Mouse (Mus musculus) limb, embryonic 11.5 days (tissue): Measurements from ENCODE around the gene Gm10518. TPM values are rescaled to one million over a fixed set of nuclear protein-coding genes. Genes with fewer than 3 reads are reported as not detected.

Experiments used
- ATAC-seq: fragments of 200-750 bp; cut with Nextera tagmentation; 2 replicates; pipeline ENCODE4 v1.8.0; 2017; ENCODE audit warnings: low read depth; ENCODE audit not compliant: insufficient number of reproducible peaks, low FRiP score, low TSS enrichment
- DNase-seq: peaks from one replicate; pipeline ENCODE4 v3.0.0-alpha.2; 2015; ENCODE audit warnings: low spot score
- H3K27ac ChIP-seq: fragments of 300-500 bp; sonication (generic); replicated peaks from 2 replicates; pipeline ENCODE4 v1.5.1; 2014; ENCODE audit warnings: low read depth, mild to moderate bottlenecking, low read length
- H3K27me3 ChIP-seq: fragments of 300-500 bp; sonication (generic); 2 replicates; pipeline ENCODE4 v1.6.1; 2014; ENCODE audit warnings: mild to moderate bottlenecking, low read length, mixed read lengths; ENCODE audit not compliant: control insufficient read depth, insufficient read depth
- H3K36me3 ChIP-seq: fragments of 300-500 bp; sonication (generic); 2 replicates; pipeline ENCODE4 v1.6.1; 2014; ENCODE audit warnings: mild to moderate bottlenecking, low read length, moderate library complexity, mixed read lengths; ENCODE audit not compliant: control insufficient read depth, insufficient read depth
- H3K4me1 ChIP-seq: fragments of 300-500 bp; sonication (generic); 2 replicates; pipeline ENCODE4 v1.6.1; 2014; ENCODE audit warnings: low read length, mixed read lengths; ENCODE audit not compliant: control insufficient read depth, insufficient read depth
- H3K4me2 ChIP-seq: fragments of 300-500 bp; sonication (generic); 2 replicates; pipeline ENCODE4 v1.6.1; 2014; ENCODE audit warnings: low read depth, mild to moderate bottlenecking, moderate library complexity; ENCODE audit not compliant: severe bottlenecking
- H3K4me3 ChIP-seq: fragments of 300-500 bp; sonication (generic); 2 replicates; pipeline ENCODE4 v1.5.1; 2014; ENCODE audit warnings: low read depth, low read length
- H3K9ac ChIP-seq: fragments of 300-500 bp; sonication (generic); 2 replicates; pipeline ENCODE4 v1.6.1; 2014; ENCODE audit warnings: mild to moderate bottlenecking, low read length
- H3K9me3 ChIP-seq: fragments of 300-500 bp; sonication (generic); 2 replicates; pipeline ENCODE4 v1.6.1; 2016; ENCODE audit warnings: low read length; ENCODE audit not compliant: control insufficient read depth
- WGBS: fragments of 180-500 bp; shearing (Covaris S2); extraction: QIAGEN DNeasy Blood & Tissue Kit; methylation state at CpG from one replicate; pipeline ENCODE4 v1.1.7; 2014; 5-methylcytosine and 5-hydroxymethylcytosine counted together
- polyA plus RNA-seq: library from polyadenylated mRNA; unstranded; fragments of >200 nt; fragmentation: Nextera tagmentation; extraction: Ambion mirVana; gene quantifications from 2 replicates; pipeline ENCODE4 v1.2.1, GENCODE M21; 2014

Gm10518 gene
- polyA plus RNA-seq, 1 experiment from 2014 or later: 0.23 TPM

DNA sequence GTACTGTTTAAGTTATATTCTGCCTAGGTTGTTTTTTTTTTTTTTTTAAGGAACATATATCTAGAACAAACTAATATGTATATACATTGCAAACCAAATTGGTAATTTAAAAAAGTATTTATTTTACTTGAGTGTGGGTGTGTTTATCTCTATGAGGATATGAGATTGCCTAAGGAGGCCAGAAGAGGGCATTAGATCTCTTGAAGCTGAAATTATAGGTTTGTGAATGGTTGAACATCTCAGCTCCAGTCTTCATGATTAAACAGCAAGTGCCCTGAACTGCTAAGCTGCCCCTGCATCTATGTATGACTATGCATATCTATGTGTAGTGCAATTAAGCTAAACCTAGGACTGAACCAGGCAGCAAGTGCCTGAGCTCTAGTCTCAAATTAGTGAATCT is 4.4 kb upstream of the Gm10518 start:
- Histone ChIP-seq H3K4me2 (no peak overlapping the region), H3K27ac (no peak overlapping the region), H3K4me3 (no peak overlapping the region), H3K36me3 (peaks cover 18% of the 10 kb centered on the region; the same call in 1 of the 2 replicates), H3K9ac (no peak overlapping the region), H3K4me1 (peaks cover 5% of the 10 kb centered on the region), H3K27me3 (no peaks in the 10 kb centered on the region), H3K9me3 (no peaks in the 10 kb centered on the region)
- ATAC-seq (no peak), DNase-seq (no peak)

DNA sequence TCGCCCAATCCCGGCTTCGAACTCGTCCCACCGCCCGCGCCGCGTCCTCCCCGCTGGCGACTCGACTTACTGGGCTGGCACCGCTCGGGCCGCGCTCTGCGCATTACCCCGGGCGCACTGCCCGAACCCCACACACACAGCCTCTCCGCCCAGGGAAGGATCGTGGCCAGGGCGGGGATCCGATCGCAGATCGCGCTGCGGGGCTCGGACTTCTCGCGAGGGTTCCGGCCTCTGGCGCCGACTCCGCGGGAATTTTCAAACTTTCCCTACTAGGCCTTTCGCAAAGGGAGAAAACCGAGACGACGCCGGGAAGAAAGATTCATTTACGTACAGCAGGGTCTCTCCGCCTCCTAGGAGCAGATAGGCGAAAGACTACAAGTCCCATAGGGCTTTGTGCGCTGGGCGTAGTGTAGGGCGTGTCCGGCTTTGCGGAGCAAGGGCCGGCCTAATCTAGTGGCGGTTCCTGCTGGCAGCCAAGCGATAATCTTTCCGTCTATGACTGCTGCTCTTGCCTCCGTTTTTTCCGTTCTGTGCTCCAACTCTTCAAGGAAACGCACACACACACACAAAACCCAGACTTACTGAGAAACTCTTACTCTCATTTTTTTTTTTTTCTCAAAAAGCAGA is 450 bp downstream of the Gm10518 start, which contains the start of gene Ahctf1:
Gene Ahctf1, minus strand, starts transcription at position 168 of the 627 bp plus-strand sequence.
- H3K9me3 ChIP-seq: no peaks in the 10 kb centered on the region
- H3K27ac ChIP-seq: peak within 1 kb of the TSS; percentile 97
- H3K36me3 ChIP-seq: no peaks in the 10 kb centered on the region
- no peaks in the 10 kb centered on the region for H3K27me3 ChIP-seq
- ATAC-seq: peak; percentile 99
- H3K4me1 ChIP-seq: peaks cover 5% of the 10 kb centered on the region
- H3K4me3 ChIP-seq: peak within 1 kb of the TSS; percentile 88
- H3K9ac ChIP-seq: peak within 1 kb of the TSS; percentile 86
- peak; percentile 98 for DNase-seq
- WGBS: under 1% methylated on average over 56 of the region's 56 CpGs
- H3K4me2 ChIP-seq: peak within 1 kb of the TSS; percentile 77

- Histone ChIP-seq H3K4me1 (peaks cover 5% of the 10 kb centered on the region), H3K4me3 (peak overlapping the region; percentile 88), H3K4me2 (peak overlapping the region; percentile 45; the same call in 1 of the 2 replicates), H3K9ac (peak overlapping the region; percentile 32; the same call in 1 of the 2 replicates), H3K27me3 (no peaks in the 10 kb centered on the region), H3K36me3 (no peaks in the 10 kb centered on the region), H3K9me3 (no peaks in the 10 kb centered on the region), H3K27ac (no peak overlapping the region)
- WGBS: 24% methylated on average over 11 of the region's 11 CpGs
- DNase-seq (no peak), ATAC-seq (no peak)
Measured at GRCm38 (mm10) chr1:179804140-179804881, 1.1 kb downstream of the Gm10518 start.

GRCm38 (mm10) chr1:179805751-179806150 is 2.6 kb downstream of the Gm10518 start:
- H3K9ac ChIP-seq: no peak overlapping the region
- WGBS: 83% methylated on average over 5 of the region's 5 CpGs
- peaks cover 5% of the 10 kb centered on the region for H3K4me1 ChIP-seq
- no peaks in the 10 kb centered on the region for H3K9me3 ChIP-seq
- no peaks in the 10 kb centered on the region for H3K36me3 ChIP-seq
- no peaks in the 10 kb centered on the region for H3K27me3 ChIP-seq
- no peak overlapping the region for H3K27ac ChIP-seq
- H3K4me3 ChIP-seq: no peak overlapping the region
- no peak overlapping the region for H3K4me2 ChIP-seq
- no peak for DNase-seq
- no peak for ATAC-seq

DNA sequence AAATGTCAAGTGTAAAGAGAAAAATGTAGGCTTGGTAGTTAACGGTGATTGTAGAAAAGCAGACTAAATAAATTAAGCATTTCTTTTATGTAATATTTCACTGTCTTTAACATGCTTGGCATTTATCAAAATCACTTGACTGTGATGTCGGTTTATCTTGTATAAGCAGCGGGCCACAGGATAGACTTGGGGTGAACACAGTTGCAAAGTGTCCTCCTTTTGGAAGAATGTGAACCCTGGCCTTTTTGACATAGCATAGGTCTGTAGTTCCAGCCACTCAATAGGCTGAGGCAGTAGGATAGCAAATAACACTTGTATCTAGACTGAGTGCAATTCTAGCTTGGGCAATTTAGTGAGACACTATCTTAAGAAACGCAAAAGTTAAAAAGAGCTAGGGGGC is 4.3 kb downstream of the Gm10518 start:
- Histone ChIP-seq H3K9me3 (no peaks in the 10 kb centered on the region), H3K27me3 (no peaks in the 10 kb centered on the region), H3K4me2 (no peak overlapping the region), H3K4me3 (no peak overlapping the region), H3K27ac (no peak overlapping the region), H3K4me1 (no peaks in the 10 kb centered on the region), H3K9ac (no peak overlapping the region), H3K36me3 (no peaks in the 10 kb centered on the region)
- DNase-seq (no peak), ATAC-seq (no peak)
- 85% methylated on average over 4 of the region's 4 CpGs for WGBS

GRCm38 (mm10) chr1:179808300-179808699 is 5.1 kb downstream of the Gm10518 start:
- ATAC-seq (no peak), DNase-seq (no peak)
- H3K4me1 ChIP-seq: no peaks in the 10 kb centered on the region
- H3K9me3 ChIP-seq: no peaks in the 10 kb centered on the region
- WGBS: 79% methylated on average over 3 of the region's 3 CpGs
- H3K36me3 ChIP-seq: no peaks in the 10 kb centered on the region
- H3K9ac ChIP-seq: no peak overlapping the region
- H3K4me3 ChIP-seq: no peak overlapping the region
- H3K27me3 ChIP-seq: no peaks in the 10 kb centered on the region
- H3K27ac ChIP-seq: no peak overlapping the region
- H3K4me2 ChIP-seq: no peak overlapping the region

- Histone ChIP-seq H3K4me1 (no peaks in the 10 kb centered on the region), H3K27me3 (no peaks in the 10 kb centered on the region), H3K36me3 (no peaks in the 10 kb centered on the region), H3K27ac (no peak overlapping the region), H3K9ac (no peak overlapping the region), H3K4me2 (no peak overlapping the region), H3K9me3 (no peaks in the 10 kb centered on the region), H3K4me3 (no peak overlapping the region)
- WGBS: 72% methylated on average over 2 of the region's 2 CpGs
- ATAC-seq (no peak), DNase-seq (no peak)
Measured at GRCm38 (mm10) chr1:179813385-179813784, 10.2 kb downstream of the Gm10518 start.

DNA sequence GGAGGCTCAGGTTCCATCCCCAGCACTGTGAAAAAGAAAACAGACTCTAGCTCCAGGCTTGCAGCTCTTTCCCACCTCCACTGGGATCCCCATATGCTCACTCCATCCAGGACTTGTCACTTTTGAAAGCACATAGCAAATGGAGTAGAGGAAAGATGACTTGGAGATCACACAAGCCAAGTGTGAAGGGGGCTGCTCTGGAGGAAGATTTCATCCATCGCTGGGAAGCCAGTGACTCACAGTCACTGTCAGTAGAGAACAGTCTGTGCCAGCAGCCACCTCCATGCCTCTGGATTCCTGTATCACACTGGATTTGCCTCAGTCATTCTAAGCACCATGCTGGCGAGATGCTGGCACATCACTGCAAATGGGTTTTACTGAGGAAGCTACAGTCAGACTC is 11.4 kb downstream of the Gm10518 start:
- 77% methylated on average over 2 of the region's 2 CpGs for WGBS
- H3K4me2 ChIP-seq: no peak overlapping the region
- ATAC-seq (no peak), DNase-seq (no peak)
- no peaks in the 10 kb centered on the region for H3K4me1 ChIP-seq
- H3K9ac ChIP-seq: no peak overlapping the region
- no peaks in the 10 kb centered on the region for H3K9me3 ChIP-seq
- H3K4me3 ChIP-seq: no peak overlapping the region
- no peaks in the 10 kb centered on the region for H3K27me3 ChIP-seq
- H3K36me3 ChIP-seq: no peaks in the 10 kb centered on the region
- no peak overlapping the region for H3K27ac ChIP-seq
